Mouse (Mus musculus): Measurements from ENCODE around the gene Ralgps1.

DNA sequence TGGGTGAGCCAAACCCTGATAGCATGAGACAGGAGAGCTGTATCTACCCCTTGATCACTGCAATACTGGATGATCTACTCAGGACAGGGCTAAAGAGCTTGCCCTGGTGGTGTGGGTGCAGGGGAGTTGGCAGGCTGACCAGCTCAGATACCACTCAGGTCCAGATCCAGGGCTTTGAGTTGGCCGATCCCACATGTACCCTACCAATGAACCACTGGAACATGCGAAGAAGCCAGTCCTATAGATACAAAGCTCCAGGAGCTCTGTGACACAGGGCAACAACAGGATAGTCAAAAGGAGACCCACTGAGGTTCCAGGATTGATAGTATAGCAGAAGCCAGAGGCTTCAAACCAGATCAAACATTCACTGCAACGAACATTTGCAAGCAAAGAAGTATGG, 19.8 kb downstream of the Ralgps1 start:
- TF ChIP-seq CTCF (conservative IDR thresholded peaks at IDR 0.05 in 1 of 2, IDR thresholded peaks at IDR 0.05 in 1 of 2; ENCODE audit: low read depth in 2 of 2, low read length in 2 of 2) (no peak), USF1 (IDR thresholded peaks at IDR 0.05; ENCODE audit: low read depth, low read length) (no peak), MAFK (IDR thresholded peaks at IDR 0.05; ENCODE audit: insufficient replicate concordance, low read length) (no peak), E2F4 (IDR thresholded peaks at IDR 0.05; ENCODE audit: insufficient replicate concordance, low read depth, low read length) (no peak), CHD2 (IDR thresholded peaks at IDR 0.05; ENCODE audit: low read length) (no peak), MYC (IDR thresholded peaks at IDR 0.05; ENCODE audit: low read depth, low read length) (no peak), MAX (IDR thresholded peaks at IDR 0.05; ENCODE audit: low read length) (no peak), POLR2AphosphoS2 (IDR thresholded peaks at IDR 0.05; ENCODE audit: low read depth, low read length) (no peak), EP300 (IDR thresholded peaks at IDR 0.05; ENCODE audit: low read length) (no peak)

Measured in CH12.LX (cell line).